9 mouse cellular contexts compared by ENCODE assay signal in genomic region chr16:4592909-4593875, GRCm38 (mm10). TPM values are rescaled to one million over a fixed set of nuclear protein-coding genes. Genes with fewer than 3 reads are reported as not detected.
DNase-seq lines count a peak whose midpoint lies in the region; ATAC-seq lines count a peak whose summit lies in the region.
"Had no signal": no experiment of that assay in that cellular context is flagged by ENCODE, and none has a peak within 500 bp of the region (broad histone marks: within the 10 kb centered on the region; RNA-seq: fewer than 3 reads in every experiment).

No protein-coding gene starts in this region.

- peak overlapping the region; percentile 96 for H3K27ac ChIP-seq in embryonic facial prominence, embryonic 13.5 days
- H3K27ac ChIP-seq in hindbrain, embryonic 10.5 days = peak overlapping the region; percentile 99
- peak overlapping the region; percentile 91 for H3K27ac ChIP-seq in stomach, embryonic 16.5 days (ENCODE audit: low read length)
- H3K27ac ChIP-seq: macrophage had no signal

- no peaks in the 10 kb centered on the region for H3K9me3 ChIP-seq in embryonic facial prominence, embryonic 13.5 days
- H3K9me3 ChIP-seq in hindbrain, embryonic 10.5 days = peaks cover 2% of the 10 kb centered on the region; the same call in 1 of the 2 replicates
- H3K9me3 ChIP-seq in stomach, embryonic 16.5 days (replicated peaks; ENCODE audit: control insufficient read depth, low read length) = no peaks in the 10 kb centered on the region

- no peaks in the 10 kb centered on the region for H3K27me3 ChIP-seq in embryonic facial prominence, embryonic 13.5 days
- no peaks in the 10 kb centered on the region for H3K27me3 ChIP-seq in hindbrain, embryonic 10.5 days (ENCODE audit: insufficient read depth, poor library complexity, severe bottlenecking)
- no peaks in the 10 kb centered on the region for H3K27me3 ChIP-seq in stomach, embryonic 16.5 days (ENCODE audit: control insufficient read depth, insufficient read depth, low read length)

- peak overlapping the region; percentile 95 for H3K9ac ChIP-seq in embryonic facial prominence, embryonic 13.5 days
- peak overlapping the region; percentile 93 for H3K9ac ChIP-seq in stomach, embryonic 16.5 days (ENCODE audit: low read length)

- H3K4me1 ChIP-seq in embryonic facial prominence, embryonic 13.5 days = peaks cover 51% of the 10 kb centered on the region
- H3K4me1 ChIP-seq in hindbrain, embryonic 10.5 days (replicated peaks) = peaks cover 56% of the 10 kb centered on the region
- peaks cover 45% of the 10 kb centered on the region for H3K4me1 ChIP-seq in stomach, embryonic 16.5 days (ENCODE audit: control insufficient read depth, insufficient read depth, low read length)

- peak; percentile 53 to 61 for DNase-seq in left cerebral cortex, adult 18-20 months (ENCODE audit: low spot score in 2 of 2)
- DNase-seq in left cerebral cortex, adult 11 months (ENCODE audit: low spot score) = no peak
- DNase-seq in adrenal gland, postnatal 10 days = peak; percentile 72
- peak; percentile 65 for DNase-seq in hindbrain, embryonic 10.5 days (ENCODE audit: low spot score)
- DNase-seq in layer of hippocampus, postnatal 14 days (ENCODE audit: low spot score in 2 of 2) = peak; percentile 41 to 54

- H3K36me3 ChIP-seq in embryonic facial prominence, embryonic 13.5 days = peaks cover 14% of the 10 kb centered on the region
- H3K36me3 ChIP-seq in hindbrain, embryonic 10.5 days = peaks cover 8% of the 10 kb centered on the region
- H3K36me3 ChIP-seq in stomach, embryonic 16.5 days (ENCODE audit: control insufficient read depth, insufficient read depth, low read length) = peaks cover 4% of the 10 kb centered on the region; the same call in 1 of the 2 replicates

- peak overlapping the region; percentile 89 for H3K4me3 ChIP-seq in embryonic facial prominence, embryonic 13.5 days
- peak overlapping the region; percentile 90 for H3K4me3 ChIP-seq in hindbrain, embryonic 10.5 days
- peak overlapping the region; percentile 80 for H3K4me3 ChIP-seq in stomach, embryonic 16.5 days (replicated peaks; ENCODE audit: low read length)

- peak overlapping the region; percentile 99 for H3K4me2 ChIP-seq in embryonic facial prominence, embryonic 13.5 days
- H3K4me2 ChIP-seq in stomach, embryonic 16.5 days (ENCODE audit: low read depth, low read length) = peak overlapping the region; percentile 63

- WGBS in embryonic facial prominence, embryonic 13.5 days = 11% methylated on average over 32 of the region's 32 CpGs
- WGBS in hindbrain, embryonic 10.5 days = 17% methylated on average over 32 of the region's 32 CpGs
- WGBS in stomach, embryonic 16.5 days = 12% methylated on average over 32 of the region's 32 CpGs

- no peak for ATAC-seq in embryonic facial prominence, embryonic 13.5 days (ENCODE audit: insufficient number of reproducible peaks, insufficient read depth, low FRiP score, low TSS enrichment, low read depth)
- ATAC-seq in megakaryocyte progenitor cell, adult 5-6 weeks (replicated peaks; ENCODE audit: poor library complexity) = peak; percentile 56
- no peak for ATAC-seq in stomach, embryonic 16.5 days (ENCODE audit: insufficient read depth, low FRiP score)

RNA-seq across cellular contexts. Expression of gene Glis2, which starts 1.3 kb away (rescaled TPM):
- 10 to 100 TPM; 12.4 to 16.6 TPM for total RNA-seq in left cerebral cortex, adult 18-20 months (2021)
- total RNA-seq in adrenal gland, postnatal 10 days (2021) = 10 to 100 TPM; 22.9 to 34.3 TPM
- polyA plus RNA-seq in embryonic facial prominence, embryonic 13.5 days (2015; fragmentation: Nextera tagmentation; extraction: Ambion mirVana) = 25.3 and 31.2 TPM in 2 replicates
- 27.3 and 27.9 TPM in 2 replicates for polyA plus RNA-seq in hindbrain, embryonic 10.5 days (2016; fragmentation: Nextera tagmentation; extraction: Ambion mirVana)
- 10 to 100 TPM; 19.8 to 30.5 TPM for total RNA-seq in layer of hippocampus, postnatal 14 days (2021)
- 1.1 and 1.5 TPM in 2 replicates for total RNA-seq in megakaryocyte progenitor cell, adult 5-6 weeks (2015)
- total RNA-seq in megakaryocyte progenitor cell, adult 5-6 weeks (2017) = 0.64 and 1.1 TPM in 2 replicates
- polyA plus RNA-seq in stomach, embryonic 16.5 days (2015; fragmentation: Nextera tagmentation; extraction: Ambion mirVana) = 18.7 and 21.7 TPM in 2 replicates

RNA-seq across cellular contexts. Expression of gene Pam16, which starts 31.6 kb away (rescaled TPM):
- total RNA-seq in left cerebral cortex, adult 18-20 months (2021) = 10 to 100 TPM; 72.1 to 86.6 TPM
- 100 to 1,000 TPM; 115 to 116 TPM for total RNA-seq in adrenal gland, postnatal 10 days (2021)
- polyA plus RNA-seq in embryonic facial prominence, embryonic 13.5 days (2015; fragmentation: Nextera tagmentation; extraction: Ambion mirVana) = 71.0 and 99.5 TPM in 2 replicates
- 88.0 and 131 TPM in 2 replicates for polyA plus RNA-seq in hindbrain, embryonic 10.5 days (2016; fragmentation: Nextera tagmentation; extraction: Ambion mirVana)
- total RNA-seq in layer of hippocampus, postnatal 14 days (2021) = 10 to 100 TPM; 69.5 to 80.1 TPM
- 74.0 and 86.1 TPM in 2 replicates for total RNA-seq in megakaryocyte progenitor cell, adult 5-6 weeks (2015)
- 19.1 and 35.2 TPM in 2 replicates for total RNA-seq in megakaryocyte progenitor cell, adult 5-6 weeks (2017)
- polyA plus RNA-seq in stomach, embryonic 16.5 days (2015; fragmentation: Nextera tagmentation; extraction: Ambion mirVana) = 47.9 and 75.3 TPM in 2 replicates

RNA-seq across cellular contexts. Expression of gene Tfap4, which starts 33.5 kb away (rescaled TPM):
- 1 to 10 TPM; 3.5 to 3.6 TPM for total RNA-seq in left cerebral cortex, adult 18-20 months (2021)
- total RNA-seq in adrenal gland, postnatal 10 days (2021) = 10 to 100 TPM in 1 of 2 experiments, 1 to 10 TPM in 1; 6.5 to 12.3 TPM
- 27.0 and 33.2 TPM in 2 replicates for polyA plus RNA-seq in embryonic facial prominence, embryonic 13.5 days (2015; fragmentation: Nextera tagmentation; extraction: Ambion mirVana)
- polyA plus RNA-seq in hindbrain, embryonic 10.5 days (2016; fragmentation: Nextera tagmentation; extraction: Ambion mirVana) = 21.3 and 27.5 TPM in 2 replicates
- 1 to 10 TPM; 3.2 to 4.5 TPM for total RNA-seq in layer of hippocampus, postnatal 14 days (2021)
- 37.1 and 41.2 TPM in 2 replicates for total RNA-seq in megakaryocyte progenitor cell, adult 5-6 weeks (2015)
- total RNA-seq in megakaryocyte progenitor cell, adult 5-6 weeks (2017) = 42.0 and 53.9 TPM in 2 replicates
- polyA plus RNA-seq in stomach, embryonic 16.5 days (2015; fragmentation: Nextera tagmentation; extraction: Ambion mirVana) = 16.1 and 17.0 TPM in 2 replicates

RNA-seq across cellular contexts. Expression of gene Vasn, which starts 46.5 kb away (rescaled TPM):
- 10 to 100 TPM; 11.5 to 11.6 TPM for total RNA-seq in left cerebral cortex, adult 18-20 months (2021)
- total RNA-seq in adrenal gland, postnatal 10 days (2021) = 10 to 100 TPM; 10.0 to 14.7 TPM
- 29.2 and 30.2 TPM in 2 replicates for polyA plus RNA-seq in embryonic facial prominence, embryonic 13.5 days (2015; fragmentation: Nextera tagmentation; extraction: Ambion mirVana)
- 10.3 and 12.6 TPM in 2 replicates for polyA plus RNA-seq in hindbrain, embryonic 10.5 days (2016; fragmentation: Nextera tagmentation; extraction: Ambion mirVana)
- total RNA-seq in layer of hippocampus, postnatal 14 days (2021) = 1 to 10 TPM; 6.4 to 9.0 TPM
- 0.07 and 0.49 TPM in 2 replicates for total RNA-seq in megakaryocyte progenitor cell, adult 5-6 weeks (2015)
- 0.17 and 0.34 TPM in 2 replicates for total RNA-seq in megakaryocyte progenitor cell, adult 5-6 weeks (2017)
- polyA plus RNA-seq in stomach, embryonic 16.5 days (2015; fragmentation: Nextera tagmentation; extraction: Ambion mirVana) = 18.3 and 18.4 TPM in 2 replicates

RNA-seq across cellular contexts. Expression of gene Dnaja3, which starts 46.6 kb away (rescaled TPM):
- total RNA-seq in left cerebral cortex, adult 18-20 months (2021) = 10 to 100 TPM; 61.5 to 64.2 TPM
- total RNA-seq in adrenal gland, postnatal 10 days (2021) = 100 to 1,000 TPM; 161 to 167 TPM
- polyA plus RNA-seq in embryonic facial prominence, embryonic 13.5 days (2015; fragmentation: Nextera tagmentation; extraction: Ambion mirVana) = 54.0 and 58.7 TPM in 2 replicates
- 60.7 and 62.7 TPM in 2 replicates for polyA plus RNA-seq in hindbrain, embryonic 10.5 days (2016; fragmentation: Nextera tagmentation; extraction: Ambion mirVana)
- 10 to 100 TPM; 61.0 to 66.2 TPM for total RNA-seq in layer of hippocampus, postnatal 14 days (2021)
- total RNA-seq in megakaryocyte progenitor cell, adult 5-6 weeks (2015) = 24.6 and 26.3 TPM in 2 replicates
- 59.5 and 71.1 TPM in 2 replicates for total RNA-seq in megakaryocyte progenitor cell, adult 5-6 weeks (2017)
- 73.1 and 76.6 TPM in 2 replicates for polyA plus RNA-seq in stomach, embryonic 16.5 days (2015; fragmentation: Nextera tagmentation; extraction: Ambion mirVana)

Comparison
In these comparisons a context has a peak if more than half of its experiments do, and no peak if none do; other contexts are left out.
1. RNA of gene Glis2, which starts 1.3 kb away (total RNA-seq): 22.9 to 34.3 TPM in adrenal gland, postnatal 10 days, 19.8 to 30.5 TPM in layer of hippocampus, postnatal 14 days and 12.4 to 16.6 TPM in left cerebral cortex, adult 18-20 months; 0.64 to 1.5 TPM in megakaryocyte progenitor cell, adult 5-6 weeks; every median in the first group is over 4 times any median in the second.
2. Peak in every context shown above with its lines, with median percentiles within 50 percentile points of each other: H3K27ac ChIP-seq and H3K4me3 ChIP-seq.